Mouse (Mus musculus) MEL (cell line): Measurements from ENCODE around the gene Trpm1.

Experiments used
- CTCF ChIP-seq, 3 experiments: IDR thresholded peaks in 2 of 3; conservative IDR thresholded peaks in 1 of 3; 2 replicates each; pipeline ENCODE4 v1.5.1; 2011 to 2012; ENCODE audit warnings: low read length in 3 of 3, low read depth in 2 of 3, mild to moderate bottlenecking in 2 of 3, improper control_type of control experiment in 1 of 3, inconsistent platforms in 1 of 3, mixed read lengths in 1 of 3, moderate library complexity in 1 of 3; ENCODE audit not compliant: control insufficient read depth in 1 of 3, insufficient read depth in 1 of 3, poor library complexity in 1 of 3, severe bottlenecking in 1 of 3
- MYC ChIP-seq: IDR thresholded peaks from 2 replicates; pipeline ENCODE4 v1.6.1; 2011; ENCODE audit warnings: low read depth, mild to moderate bottlenecking, low read length, improper control_type of control experiment, moderate library complexity

DNA sequence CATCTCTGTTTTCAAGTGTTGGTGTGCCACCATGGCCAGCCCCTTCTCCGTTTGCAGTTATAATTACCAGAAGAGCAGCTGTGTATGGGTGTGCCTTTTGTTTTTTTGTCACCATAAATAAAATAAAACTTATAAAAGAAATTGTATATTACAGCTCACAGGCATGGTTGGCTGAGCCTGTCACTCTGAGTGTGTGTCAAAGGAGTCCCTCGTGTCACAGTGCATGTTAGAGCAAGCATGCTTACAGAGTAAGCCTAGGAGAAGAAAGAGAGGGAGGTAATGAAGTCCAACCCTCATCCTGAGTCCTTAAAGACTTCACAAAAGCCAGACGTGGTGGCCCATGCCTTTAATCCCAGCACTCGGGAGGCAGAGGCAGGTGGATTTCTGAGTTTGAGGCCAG, 88.8 kb downstream of the Trpm1 start:
- TF ChIP-seq CTCF (IDR thresholded peaks at IDR 0.05 in 2 of 3, conservative IDR thresholded peaks at IDR 0.05 in 1 of 3; ENCODE audit: control insufficient read depth in 1 of 3, insufficient read depth in 1 of 3, low read depth in 2 of 3, low read length in 3 of 3, poor library complexity in 1 of 3, severe bottlenecking in 1 of 3) (no peak), MYC (no peak)
